Mouse (Mus musculus) forebrain, embryonic 13.5 days (tissue): ENCODE results near the gene Rcl1. TPM values are rescaled to one million over a fixed set of nuclear protein-coding genes. Genes with fewer than 3 reads are reported as not detected.

Source experiments
- ATAC-seq: fragments of 200-750 bp; cut with Nextera tagmentation; 2 replicates; pipeline ENCODE4 v1.8.0; 2017
- H3K27ac ChIP-seq: fragments of 300-500 bp; sonication (generic); 2 replicates; pipeline ENCODE4 v1.5.1; 2015; ENCODE audit warnings: inconsistent platforms, mild to moderate bottlenecking, moderate library complexity
- H3K27me3 ChIP-seq: fragments of 300-500 bp; sonication (generic); 2 replicates; pipeline ENCODE4 v1.6.1; 2015; ENCODE audit warnings: mild to moderate bottlenecking, inconsistent platforms
- H3K36me3 ChIP-seq: fragments of 300-500 bp; sonication (generic); 2 replicates; pipeline ENCODE4 v1.6.1; 2015; ENCODE audit warnings: mild to moderate bottlenecking, inconsistent platforms; ENCODE audit not compliant: poor library complexity, severe bottlenecking
- H3K4me1 ChIP-seq: fragments of 300-500 bp; sonication (generic); 2 replicates; pipeline ENCODE4 v1.6.1; 2015; ENCODE audit warnings: inconsistent platforms
- H3K4me2 ChIP-seq: fragments of 300-500 bp; sonication (generic); 2 replicates; pipeline ENCODE4 v1.6.1; 2015; ENCODE audit warnings: inconsistent platforms, mild to moderate bottlenecking, moderate library complexity
- H3K4me3 ChIP-seq: fragments of 300-500 bp; sonication (generic); 2 replicates; pipeline ENCODE4 v1.5.1; 2015; ENCODE audit warnings: mild to moderate bottlenecking, inconsistent platforms
- H3K9ac ChIP-seq: fragments of 300-500 bp; sonication (generic); 2 replicates; pipeline ENCODE4 v1.6.1; 2015; ENCODE audit warnings: mild to moderate bottlenecking, inconsistent platforms
- H3K9me3 ChIP-seq: fragments of 300-500 bp; sonication (generic); replicated peaks from 2 replicates; pipeline ENCODE4 v1.6.1; 2016; ENCODE audit warnings: inconsistent platforms
- WGBS: fragments of 180-500 bp; shearing (Covaris S2); methylation state at CpG from one replicate; pipeline ENCODE4 v1.1.7; 2015; 5-methylcytosine and 5-hydroxymethylcytosine counted together
- polyA plus RNA-seq: library from polyadenylated mRNA; unstranded; fragments of >200 nt; fragmentation: Nextera tagmentation; extraction: Ambion mirVana; gene quantifications from 2 replicates; pipeline ENCODE4 v1.2.1, GENCODE M21; 2015

Gene Rcl1
- polyA plus RNA-seq = 37.7 and 38.5 TPM in 2 replicates

GRCm38 (mm10) chr19:29100874-29101542, at the start of gene Rcl1:
Rcl1 (plus strand) TSS chr19:29101375.
- peak within 1 kb of the TSS; percentile 76 for H3K9ac ChIP-seq
- H3K27ac ChIP-seq = peak within 1 kb of the TSS; percentile 59
- no peaks in the 10 kb centered on the region for H3K36me3 ChIP-seq
- WGBS = under 1% methylated on average over 56 of the region's 58 CpGs
- peak within 1 kb of the TSS; percentile 89 for H3K4me2 ChIP-seq
- no peaks in the 10 kb centered on the region for H3K27me3 ChIP-seq
- peak; percentile 100 for ATAC-seq
- peaks cover 17% of the 10 kb centered on the region for H3K4me1 ChIP-seq
- H3K9me3 ChIP-seq = no peaks in the 10 kb centered on the region
- peak within 1 kb of the TSS; percentile 96 for H3K4me3 ChIP-seq

- H3K4me1 ChIP-seq = no peaks in the 10 kb centered on the region
- ATAC-seq = no peak
- 91% methylated on average over 12 of the region's 12 CpGs for WGBS
- H3K4me2 ChIP-seq = no peak overlapping the region
- H3K27ac ChIP-seq = no peak overlapping the region
- no peak overlapping the region for H3K4me3 ChIP-seq
- H3K36me3 ChIP-seq = no peaks in the 10 kb centered on the region
- H3K27me3 ChIP-seq = peaks cover 8% of the 10 kb centered on the region; the same call in 1 of the 2 replicates
- H3K9ac ChIP-seq = no peak overlapping the region
- no peaks in the 10 kb centered on the region for H3K9me3 ChIP-seq
Observed at GRCm38 (mm10) chr19:29052786-29053185, 48.4 kb upstream of the Rcl1 start.

GRCm38 (mm10) chr19:29054594-29054993, 46.6 kb upstream of the Rcl1 start:
- H3K9me3 ChIP-seq = no peaks in the 10 kb centered on the region
- no peaks in the 10 kb centered on the region for H3K36me3 ChIP-seq
- no peak overlapping the region for H3K27ac ChIP-seq
- ATAC-seq = no peak
- no peak overlapping the region for H3K9ac ChIP-seq
- H3K4me2 ChIP-seq = no peak overlapping the region
- H3K27me3 ChIP-seq = no peaks in the 10 kb centered on the region
- no peaks in the 10 kb centered on the region for H3K4me1 ChIP-seq
- H3K4me3 ChIP-seq = no peak overlapping the region
- 82% methylated on average over 6 of the region's 6 CpGs for WGBS

GRCm38 (mm10) chr19:29055469-29055868, 45.7 kb upstream of the Rcl1 start:
- Histone ChIP-seq H3K9me3 (no peaks in the 10 kb centered on the region), H3K27ac (no peak overlapping the region), H3K4me2 (no peak overlapping the region), H3K9ac (no peak overlapping the region), H3K4me1 (no peaks in the 10 kb centered on the region), H3K4me3 (no peak overlapping the region), H3K27me3 (no peaks in the 10 kb centered on the region), H3K36me3 (no peaks in the 10 kb centered on the region)
- WGBS = 79% methylated on average over 4 of the region's 4 CpGs
- ATAC-seq = no peak

- 96% methylated on average over 5 of the region's 5 CpGs for WGBS
- ATAC-seq = no peak
- Histone ChIP-seq H3K27me3 (no peaks in the 10 kb centered on the region), H3K4me2 (no peak overlapping the region), H3K9me3 (no peaks in the 10 kb centered on the region), H3K9ac (no peak overlapping the region), H3K4me3 (no peak overlapping the region), H3K27ac (no peak overlapping the region), H3K4me1 (no peaks in the 10 kb centered on the region), H3K36me3 (no peaks in the 10 kb centered on the region)
Observed at GRCm38 (mm10) chr19:29058741-29059140, 42.4 kb upstream of the Rcl1 start.

- Histone ChIP-seq H3K9me3 (no peaks in the 10 kb centered on the region), H3K36me3 (no peaks in the 10 kb centered on the region), H3K4me3 (no peak overlapping the region), H3K27me3 (no peaks in the 10 kb centered on the region), H3K9ac (no peak overlapping the region), H3K4me1 (no peaks in the 10 kb centered on the region), H3K4me2 (no peak overlapping the region), H3K27ac (no peak overlapping the region)
- WGBS = 82% methylated on average over 2 of the region's 2 CpGs
- no peak for ATAC-seq
Observed at GRCm38 (mm10) chr19:29059688-29060087, 41.5 kb upstream of the Rcl1 start.

- no peak overlapping the region for H3K4me2 ChIP-seq
- no peak overlapping the region for H3K4me3 ChIP-seq
- no peak overlapping the region for H3K9ac ChIP-seq
- no peak for ATAC-seq
- H3K27ac ChIP-seq = no peak overlapping the region
- H3K27me3 ChIP-seq = no peaks in the 10 kb centered on the region
- 13% methylated on average over 6 of the region's 6 CpGs for WGBS
- H3K4me1 ChIP-seq = no peaks in the 10 kb centered on the region
- H3K36me3 ChIP-seq = no peaks in the 10 kb centered on the region
- no peaks in the 10 kb centered on the region for H3K9me3 ChIP-seq
Observed at GRCm38 (mm10) chr19:29060299-29060698, 40.9 kb upstream of the Rcl1 start.

- ATAC-seq = no peak
Observed at GRCm38 (mm10) chr19:29063009-29063408, 38.2 kb upstream of the Rcl1 start.

GRCm38 (mm10) chr19:29063577-29064363, 37.4 kb upstream of the Rcl1 start:
- Histone ChIP-seq H3K9ac (no peak overlapping the region), H3K4me3 (peak overlapping the region; percentile 13; the same call in 1 of the 2 replicates), H3K4me1 (0 out of 2 replicates have a peak, but pooled peaks cover 4% of the 10 kb centered on the region), H3K27me3 (no peaks in the 10 kb centered on the region), H3K27ac (no peak overlapping the region), H3K36me3 (no peaks in the 10 kb centered on the region), H3K9me3 (no peaks in the 10 kb centered on the region), H3K4me2 (peak overlapping the region; percentile 47)
- WGBS = 15% methylated on average over 18 of the region's 18 CpGs
- peak; percentile 85 for ATAC-seq

More at GRCm38 (mm10) chr19:29063009-29063408, 38.2 kb upstream of the Rcl1 start:
- Histone ChIP-seq H3K4me1 (0 out of 2 replicates have a peak, but pooled peaks cover 4% of the 10 kb centered on the region), H3K27me3 (no peaks in the 10 kb centered on the region), H3K4me3 (no peak overlapping the region), H3K9me3 (no peaks in the 10 kb centered on the region), H3K27ac (no peak overlapping the region), H3K9ac (no peak overlapping the region), H3K4me2 (no peak overlapping the region), H3K36me3 (no peaks in the 10 kb centered on the region)
- WGBS = 75% methylated on average over 5 of the region's 5 CpGs

- WGBS = 59% methylated on average over 9 of the region's 9 CpGs
- Histone ChIP-seq H3K27ac (no peak overlapping the region), H3K4me3 (no peak overlapping the region), H3K9me3 (no peaks in the 10 kb centered on the region), H3K27me3 (no peaks in the 10 kb centered on the region), H3K36me3 (no peaks in the 10 kb centered on the region), H3K9ac (no peak overlapping the region), H3K4me1 (0 out of 2 replicates have a peak, but pooled peaks cover 4% of the 10 kb centered on the region), H3K4me2 (peak overlapping the region; percentile 47; the same call in 1 of the 2 replicates)
- ATAC-seq = peak; percentile 25
Observed at GRCm38 (mm10) chr19:29064451-29065102, 36.6 kb upstream of the Rcl1 start.

GRCm38 (mm10) chr19:29066981-29067471, 34.1 kb upstream of the Rcl1 start:
- peak overlapping the region; percentile 27 for H3K4me2 ChIP-seq
- WGBS = 16% methylated on average over 11 of the region's 11 CpGs
- no peaks in the 10 kb centered on the region for H3K27me3 ChIP-seq
- H3K36me3 ChIP-seq = no peaks in the 10 kb centered on the region
- H3K9ac ChIP-seq = peak overlapping the region; percentile 38; the same call in 1 of the 2 replicates
- no peak for ATAC-seq
- H3K4me1 ChIP-seq = 0 out of 2 replicates have a peak, but pooled peaks cover 4% of the 10 kb centered on the region
- no peaks in the 10 kb centered on the region for H3K9me3 ChIP-seq
- no peak overlapping the region for H3K27ac ChIP-seq
- no peak overlapping the region for H3K4me3 ChIP-seq

GRCm38 (mm10) chr19:29069195-29069594, 32.0 kb upstream of the Rcl1 start:
- 81% methylated on average over 5 of the region's 5 CpGs for WGBS

More at GRCm38 (mm10) chr19:29069195-29069594, 32.0 kb upstream of the Rcl1 start:
- Histone ChIP-seq H3K9me3 (no peaks in the 10 kb centered on the region), H3K4me1 (peaks cover 6% of the 10 kb centered on the region; the same call in 1 of the 2 replicates), H3K27ac (no peak overlapping the region), H3K27me3 (no peaks in the 10 kb centered on the region), H3K4me2 (no peak overlapping the region), H3K9ac (no peak overlapping the region), H3K36me3 (no peaks in the 10 kb centered on the region), H3K4me3 (no peak overlapping the region)
- ATAC-seq = no peak
